Mouse (Mus musculus): Measurements from ENCODE around the gene Blnk. TPM values are rescaled to one million over a fixed set of nuclear protein-coding genes. Genes with fewer than 3 reads are reported as not detected.

Gene Blnk
- polyA plus RNA-seq, 1 experiment from 2014 or later: 0.21 TPM

DNA sequence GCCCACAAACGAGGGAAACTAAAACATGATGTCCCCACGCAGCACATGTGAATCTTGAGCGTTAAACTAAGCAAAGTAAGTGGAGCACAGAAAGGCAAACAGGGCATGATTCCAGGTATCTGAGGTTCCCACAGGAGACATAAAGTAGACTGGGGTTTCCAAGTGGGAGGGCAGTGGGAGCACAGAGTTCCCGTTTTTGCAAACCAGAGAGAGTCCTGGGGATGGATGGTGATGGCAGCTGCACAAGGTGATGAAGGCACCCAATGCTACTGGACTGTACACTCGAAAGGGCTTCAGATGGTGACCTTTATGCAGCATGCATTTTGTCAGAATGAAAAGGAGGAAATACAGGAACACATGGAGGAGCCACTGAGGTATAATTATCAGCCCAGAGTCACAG lies 5.5 kb downstream of the Blnk start:
- Histone ChIP-seq H3K4me3 (ENCODE audit: low read depth, low read length) (no peak overlapping the region), H3K4me2 (no peak overlapping the region), H3K9ac (ENCODE audit: low read depth, low read length) (no peak overlapping the region), H3K9me3 (replicated peaks; ENCODE audit: control insufficient read depth, low read length) (no peaks in the 10 kb centered on the region), H3K36me3 (ENCODE audit: control insufficient read depth, insufficient read depth, low read length) (no peaks in the 10 kb centered on the region), H3K27ac (ENCODE audit: low read depth, low read length) (no peak overlapping the region), H3K27me3 (ENCODE audit: control insufficient read depth, insufficient read depth, low read length) (no peaks in the 10 kb centered on the region; the same call in 1 of the 2 replicates), H3K4me1 (ENCODE audit: control insufficient read depth, insufficient read depth, low read length) (no peaks in the 10 kb centered on the region)
- WGBS (ENCODE audit: insufficient replicate concordance): 76% methylated on average over 5 of the region's 5 CpGs
- no peak for ATAC-seq (replicated peaks; ENCODE audit: insufficient number of reproducible peaks, low FRiP score, low TSS enrichment)

DNA sequence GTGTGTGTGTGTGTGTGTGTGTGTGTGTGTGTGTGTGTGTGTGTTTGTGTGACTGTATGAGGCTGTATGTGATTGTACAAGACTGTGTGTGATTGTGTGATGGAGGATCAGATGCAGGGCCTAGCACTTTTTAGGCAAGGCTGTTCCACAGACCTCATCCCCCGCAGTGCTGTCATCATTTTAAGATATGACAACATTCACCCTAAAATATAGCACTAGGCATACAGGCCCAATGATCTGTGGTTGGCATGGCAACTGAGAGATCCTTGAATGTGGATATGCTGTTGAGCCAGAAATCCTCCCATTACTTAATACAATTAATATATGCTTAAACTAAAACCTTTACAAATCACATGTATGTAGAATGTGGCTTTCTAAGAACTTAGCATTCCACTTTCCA lies 9.8 kb downstream of the Blnk start:
- no peaks in the 10 kb centered on the region for H3K9me3 ChIP-seq (replicated peaks; ENCODE audit: control insufficient read depth, low read length)
- no peak for ATAC-seq (replicated peaks; ENCODE audit: insufficient number of reproducible peaks, low FRiP score, low TSS enrichment)
- WGBS (ENCODE audit: insufficient replicate concordance): 91% methylated on average over 1 of the region's 1 CpGs
- no peaks in the 10 kb centered on the region for H3K36me3 ChIP-seq (ENCODE audit: control insufficient read depth, insufficient read depth, low read length)
- H3K9ac ChIP-seq (ENCODE audit: low read depth, low read length): no peak overlapping the region
- H3K4me2 ChIP-seq: no peak overlapping the region
- no peaks in the 10 kb centered on the region for H3K27me3 ChIP-seq (ENCODE audit: control insufficient read depth, insufficient read depth, low read length)
- no peak overlapping the region for H3K4me3 ChIP-seq (ENCODE audit: low read depth, low read length)
- H3K27ac ChIP-seq (ENCODE audit: low read depth, low read length): no peak overlapping the region
- no peaks in the 10 kb centered on the region for H3K4me1 ChIP-seq (ENCODE audit: control insufficient read depth, insufficient read depth, low read length)

DNA sequence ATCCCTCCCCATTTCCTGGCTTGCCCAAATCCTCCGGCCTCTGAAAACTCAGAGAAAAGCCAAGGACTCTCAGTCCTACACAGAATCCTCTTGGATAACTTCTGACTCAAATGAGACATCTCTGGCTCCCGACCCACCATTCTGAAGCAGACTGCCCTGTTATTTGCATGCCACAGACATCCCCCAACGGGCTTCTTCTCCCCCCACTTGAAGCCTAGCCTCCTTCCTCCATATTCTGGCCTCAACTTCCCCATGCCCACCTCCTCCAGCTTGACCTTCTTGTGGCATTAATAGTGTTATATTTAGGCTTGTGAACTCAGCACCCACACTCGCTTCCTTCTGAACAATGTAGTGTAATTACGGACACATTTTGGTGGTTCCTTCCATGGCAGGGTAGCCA lies 13.7 kb downstream of the Blnk start:
- Histone ChIP-seq H3K9me3 (replicated peaks; ENCODE audit: control insufficient read depth, low read length) (no peaks in the 10 kb centered on the region), H3K4me3 (ENCODE audit: low read depth, low read length) (no peak overlapping the region), H3K36me3 (ENCODE audit: control insufficient read depth, insufficient read depth, low read length) (no peaks in the 10 kb centered on the region), H3K9ac (ENCODE audit: low read depth, low read length) (no peak overlapping the region), H3K27ac (ENCODE audit: low read depth, low read length) (no peak overlapping the region), H3K4me1 (ENCODE audit: control insufficient read depth, insufficient read depth, low read length) (no peaks in the 10 kb centered on the region), H3K4me2 (no peak overlapping the region), H3K27me3 (ENCODE audit: control insufficient read depth, insufficient read depth, low read length) (no peaks in the 10 kb centered on the region)
- 73% methylated on average over 5 of the region's 5 CpGs for WGBS (ENCODE audit: insufficient replicate concordance)
- no peak for ATAC-seq (replicated peaks; ENCODE audit: insufficient number of reproducible peaks, low FRiP score, low TSS enrichment)

- H3K9me3 ChIP-seq (replicated peaks; ENCODE audit: control insufficient read depth, low read length): no peaks in the 10 kb centered on the region
- H3K9ac ChIP-seq (ENCODE audit: low read depth, low read length): no peak overlapping the region
- no peaks in the 10 kb centered on the region for H3K27me3 ChIP-seq (ENCODE audit: control insufficient read depth, insufficient read depth, low read length)
- H3K4me3 ChIP-seq (ENCODE audit: low read depth, low read length): no peak overlapping the region
- H3K4me2 ChIP-seq: no peak overlapping the region
- H3K27ac ChIP-seq (ENCODE audit: low read depth, low read length): no peak overlapping the region
- no peak for ATAC-seq (replicated peaks; ENCODE audit: insufficient number of reproducible peaks, low FRiP score, low TSS enrichment)
- WGBS (ENCODE audit: insufficient replicate concordance): 53% methylated on average over 5 of the region's 5 CpGs
- H3K4me1 ChIP-seq (ENCODE audit: control insufficient read depth, insufficient read depth, low read length): no peaks in the 10 kb centered on the region
- H3K36me3 ChIP-seq (ENCODE audit: control insufficient read depth, insufficient read depth, low read length): no peaks in the 10 kb centered on the region
Measured at GRCm38 (mm10) chr19:40978026-40978425, 16.3 kb downstream of the Blnk start.

GRCm38 (mm10) chr19:40976946-40977917 lies 17.1 kb downstream of the Blnk start:
- no peak for ATAC-seq (replicated peaks; ENCODE audit: insufficient number of reproducible peaks, low FRiP score, low TSS enrichment)
- Histone ChIP-seq H3K9ac (ENCODE audit: low read depth, low read length) (no peak overlapping the region), H3K27ac (ENCODE audit: low read depth, low read length) (no peak overlapping the region), H3K4me2 (no peak overlapping the region), H3K36me3 (ENCODE audit: control insufficient read depth, insufficient read depth, low read length) (no peaks in the 10 kb centered on the region), H3K27me3 (ENCODE audit: control insufficient read depth, insufficient read depth, low read length) (no peaks in the 10 kb centered on the region), H3K4me1 (ENCODE audit: control insufficient read depth, insufficient read depth, low read length) (no peaks in the 10 kb centered on the region), H3K9me3 (replicated peaks; ENCODE audit: control insufficient read depth, low read length) (no peaks in the 10 kb centered on the region), H3K4me3 (ENCODE audit: low read depth, low read length) (no peak overlapping the region)
- 67% methylated on average over 11 of the region's 11 CpGs for whole genome bisulfite sequencing (ENCODE audit: insufficient replicate concordance)

DNA sequence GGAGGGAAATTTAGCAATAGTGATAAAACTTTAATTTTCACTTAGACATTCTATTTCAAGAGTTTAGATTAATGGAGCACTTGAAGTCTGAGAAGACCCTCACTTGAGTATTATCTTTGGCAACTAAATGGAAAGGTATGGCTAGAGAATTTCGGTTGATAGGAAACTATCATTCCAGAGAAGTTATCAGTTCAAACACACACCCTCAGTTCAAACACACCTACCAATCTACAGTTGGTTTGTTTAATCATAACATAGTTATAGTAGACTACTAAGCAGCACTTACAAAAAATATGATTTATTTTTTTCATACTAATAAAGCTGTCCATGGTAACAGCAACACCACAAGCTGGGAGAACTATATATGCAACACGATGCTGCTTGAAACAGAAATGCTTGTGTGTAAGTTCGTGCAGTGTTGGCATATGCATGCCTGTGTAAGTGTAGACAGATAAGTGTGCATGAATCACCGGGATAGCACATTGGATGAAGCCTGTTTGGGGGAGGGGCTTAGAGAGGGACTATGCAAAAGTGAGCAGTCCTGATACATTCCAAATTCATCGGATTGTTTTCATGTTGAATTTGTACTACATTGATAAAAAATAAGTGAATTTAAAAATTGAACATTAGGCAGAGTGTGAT lies 22.9 kb downstream of the Blnk start:
- H3K9ac ChIP-seq (ENCODE audit: low read depth, low read length): no peak overlapping the region
- H3K4me1 ChIP-seq (ENCODE audit: control insufficient read depth, insufficient read depth, low read length): no peaks in the 10 kb centered on the region
- H3K27me3 ChIP-seq (ENCODE audit: control insufficient read depth, insufficient read depth, low read length): no peaks in the 10 kb centered on the region
- H3K4me2 ChIP-seq: no peak overlapping the region
- H3K9me3 ChIP-seq (replicated peaks; ENCODE audit: control insufficient read depth, low read length): no peaks in the 10 kb centered on the region
- H3K4me3 ChIP-seq (ENCODE audit: low read depth, low read length): no peak overlapping the region
- no peak for ATAC-seq (replicated peaks; ENCODE audit: insufficient number of reproducible peaks, low FRiP score, low TSS enrichment)
- H3K36me3 ChIP-seq (ENCODE audit: control insufficient read depth, insufficient read depth, low read length): no peaks in the 10 kb centered on the region
- H3K27ac ChIP-seq (ENCODE audit: low read depth, low read length): no peak overlapping the region
- WGBS (ENCODE audit: insufficient replicate concordance): 73% methylated on average over 5 of the region's 5 CpGs

DNA sequence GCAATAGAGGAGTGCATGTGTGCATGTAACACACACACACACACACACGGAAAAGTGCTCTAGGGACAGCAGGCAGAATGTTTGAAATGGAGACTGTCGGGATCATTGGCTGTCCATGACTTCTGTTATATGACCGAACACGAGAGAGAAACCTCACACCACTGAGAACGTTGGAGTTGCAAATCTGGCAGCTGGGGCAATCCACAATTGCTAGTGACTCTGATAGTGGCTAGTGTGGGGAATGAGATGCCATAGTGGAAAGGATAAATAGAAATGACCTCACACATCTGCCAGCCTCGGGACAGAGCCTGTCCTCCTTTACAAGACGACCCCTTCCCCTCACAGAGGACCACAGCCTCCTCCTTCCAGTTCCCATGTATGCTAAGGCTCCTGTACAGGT lies 23.6 kb downstream of the Blnk start:
- no peak for ATAC-seq (replicated peaks; ENCODE audit: insufficient number of reproducible peaks, low FRiP score, low TSS enrichment)
- no peak overlapping the region for H3K4me2 ChIP-seq
- WGBS (ENCODE audit: insufficient replicate concordance): 63% methylated on average over 7 of the region's 7 CpGs
- H3K36me3 ChIP-seq (ENCODE audit: control insufficient read depth, insufficient read depth, low read length): no peaks in the 10 kb centered on the region
- H3K4me1 ChIP-seq (ENCODE audit: control insufficient read depth, insufficient read depth, low read length): no peaks in the 10 kb centered on the region
- H3K9me3 ChIP-seq (replicated peaks; ENCODE audit: control insufficient read depth, low read length): no peaks in the 10 kb centered on the region
- no peaks in the 10 kb centered on the region for H3K27me3 ChIP-seq (ENCODE audit: control insufficient read depth, insufficient read depth, low read length)
- no peak overlapping the region for H3K4me3 ChIP-seq (ENCODE audit: low read depth, low read length)
- no peak overlapping the region for H3K9ac ChIP-seq (ENCODE audit: low read depth, low read length)
- H3K27ac ChIP-seq (ENCODE audit: low read depth, low read length): no peak overlapping the region

- Histone ChIP-seq H3K4me1 (ENCODE audit: control insufficient read depth, insufficient read depth, low read length) (no peaks in the 10 kb centered on the region), H3K27me3 (ENCODE audit: control insufficient read depth, insufficient read depth, low read length) (no peaks in the 10 kb centered on the region), H3K27ac (ENCODE audit: low read depth, low read length) (no peak overlapping the region), H3K36me3 (ENCODE audit: control insufficient read depth, insufficient read depth, low read length) (no peaks in the 10 kb centered on the region), H3K4me3 (ENCODE audit: low read depth, low read length) (no peak overlapping the region), H3K4me2 (no peak overlapping the region), H3K9me3 (replicated peaks; ENCODE audit: control insufficient read depth, low read length) (no peaks in the 10 kb centered on the region), H3K9ac (ENCODE audit: low read depth, low read length) (no peak overlapping the region)
- ATAC-seq (replicated peaks; ENCODE audit: insufficient number of reproducible peaks, low FRiP score, low TSS enrichment): no peak
- WGBS (ENCODE audit: insufficient replicate concordance): 63% methylated on average over 4 of the region's 4 CpGs
Measured at GRCm38 (mm10) chr19:40970301-40970700, 24.0 kb downstream of the Blnk start.

Measured in heart, embryonic 11.5 days (tissue).